Mouse (Mus musculus): ENCODE data around the gene Ciita. TPM values are rescaled to one million over a fixed set of nuclear protein-coding genes. Genes with fewer than 3 reads are reported as not detected.

Ciita gene
- total RNA-seq, 2 experiments from 2014 or later: 0.37 to 0.56 TPM

GRCm38 (mm10) chr16:10548938-10549337 lies 69.1 kb downstream of the Ciita start:
- DNase-seq (ENCODE audit: low spot score in 2 of 2): no peak

- no peak for DNase-seq (ENCODE audit: low spot score in 2 of 2)
Measured at GRCm38 (mm10) chr16:10549600-10549999, 69.7 kb downstream of the Ciita start.

GRCm38 (mm10) chr16:10551592-10551991 lies 71.7 kb downstream of the Ciita start:
- DNase-seq (ENCODE audit: low spot score in 2 of 2): no peak

- no peak for DNase-seq (ENCODE audit: low spot score in 2 of 2)
Measured at GRCm38 (mm10) chr16:10553858-10554257, 74.0 kb downstream of the Ciita start.

- no peak for DNase-seq (ENCODE audit: low spot score in 2 of 2)
Measured at GRCm38 (mm10) chr16:10559991-10560390, 80.1 kb downstream of the Ciita start.

- peak; percentile 39 to 52 for DNase-seq (ENCODE audit: low spot score in 2 of 2)
Measured at GRCm38 (mm10) chr16:10565278-10565885, 85.5 kb downstream of the Ciita start.

- no peak for DNase-seq (ENCODE audit: low spot score in 2 of 2)
Measured at GRCm38 (mm10) chr16:10567153-10567552, 87.3 kb downstream of the Ciita start.

GRCm38 (mm10) chr16:10569809-10570395 lies 90.0 kb downstream of the Ciita start:
- no peak for DNase-seq (ENCODE audit: low spot score in 2 of 2)

- peak in 1 of 2 experiments; percentile 36 for DNase-seq (ENCODE audit: low spot score in 2 of 2)
Measured at GRCm38 (mm10) chr16:10570708-10571107, 90.8 kb downstream of the Ciita start.

- no peak for DNase-seq (ENCODE audit: low spot score in 2 of 2)
Measured at GRCm38 (mm10) chr16:10571820-10572219, 92.0 kb downstream of the Ciita start.

GRCm38 (mm10) chr16:10574936-10575335 lies 95.1 kb downstream of the Ciita start:
- DNase-seq (ENCODE audit: low spot score in 2 of 2): no peak

- no peak for DNase-seq (ENCODE audit: low spot score in 2 of 2)
Measured at GRCm38 (mm10) chr16:10575915-10576314, 96.1 kb downstream of the Ciita start.

GRCm38 (mm10) chr16:10577548-10577947 lies 97.7 kb downstream of the Ciita start:
- no peak for DNase-seq (ENCODE audit: low spot score in 2 of 2)

Other genes starting within 250 kb of the Ciita start
- 10 to 100 TPM in 1 of 2 experiments, 1 to 10 TPM in 1; 9.7 to 12.5 TPM for gene Emp2, start 166.1 kb upstream of the Ciita start, total RNA-seq (2021)
- gene Tekt5, start 84.6 kb upstream of the Ciita start, total RNA-seq (2021): under 1 TPM in 1 of 2 experiments, not detected in 1; 0.28 TPM
- 10 to 100 TPM; 22.2 to 23.4 TPM for gene Nubp1, start 68.1 kb upstream of the Ciita start, total RNA-seq (2021)
- gene Tvp23a, start 32.7 kb upstream of the Ciita start, total RNA-seq (2021): 1 to 10 TPM; 4.7 to 4.8 TPM
- gene Dexi, start 63.0 kb downstream of the Ciita start, total RNA-seq (2021): 10 to 100 TPM; 21.8 to 23.0 TPM
- gene Clec16a, start 65.3 kb downstream of the Ciita start, total RNA-seq (2021): 10 to 100 TPM; 28.2 to 30.7 TPM

Measured in adrenal gland, postnatal 4 days (tissue).